Mouse (Mus musculus): ENCODE measurements at regions not wholly inside any gene's neighbourhood (a gene's known extent, or its start where the extent isn't known, plus 50 kb on each side); places are given as distances from the start of the nearest gene placed in this dataset.

GRCm38 (mm10) chr2:117019552-117019951 is 101.6 kb upstream of the Spred1 start:
- no peak for TF ChIP-seq HCFC1 (IDR thresholded peaks at IDR 0.05; ENCODE audit: low read depth, low read length)
- TF ChIP-seq SMC3 (IDR thresholded peaks at IDR 0.05; ENCODE audit: low read depth, low read length): no peak
- no peak for TF ChIP-seq ELF1 (IDR thresholded peaks at IDR 0.05; ENCODE audit: low read depth, low read length)
- no peak for TF ChIP-seq POLR2AphosphoS2 (IDR thresholded peaks at IDR 0.05; ENCODE audit: low read depth, low read length)
- no peak for TF ChIP-seq CTCF (conservative IDR thresholded peaks at IDR 0.05 in 1 of 2, IDR thresholded peaks at IDR 0.05 in 1 of 2; ENCODE audit: low read depth in 2 of 2, low read length in 2 of 2)
- TF ChIP-seq ZMIZ1 (IDR thresholded peaks at IDR 0.05; ENCODE audit: low read depth, low read length): no peak
- no peak for TF ChIP-seq PAX5 (IDR thresholded peaks at IDR 0.05; ENCODE audit: low read length)
- no peak for TF ChIP-seq EP300 (IDR thresholded peaks at IDR 0.05; ENCODE audit: low read length)
